Mouse (Mus musculus): ENCODE results near the gene Ephx3.

The Ephx3 gene

DNA sequence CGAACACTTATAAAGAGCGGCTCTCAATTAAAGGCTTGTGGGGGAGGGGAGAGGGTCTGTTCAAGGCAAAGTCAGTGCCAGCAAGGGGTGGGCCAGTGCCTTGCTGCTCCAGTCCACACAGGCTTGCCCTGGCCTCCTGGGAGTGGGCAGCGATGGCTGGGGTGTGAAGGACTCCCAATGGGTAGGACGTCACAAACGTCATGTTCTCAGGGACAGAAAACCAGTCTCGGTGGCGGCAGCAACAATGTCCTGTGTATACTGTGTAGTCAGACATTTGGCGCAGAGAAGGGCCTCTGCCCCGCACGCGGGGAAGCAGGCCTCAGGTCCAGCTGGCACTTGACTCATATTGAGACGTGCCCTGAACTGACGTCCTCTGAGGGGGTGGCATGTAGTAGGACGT is 7.8 kb upstream of the Ephx3 start:
- DNase-seq (ENCODE audit: low read depth, low spot score), result no peak
- Histone ChIP-seq H3K27me3 (ENCODE audit: control insufficient read depth, insufficient read depth, low read length, poor library complexity, severe bottlenecking) (no peaks in the 10 kb centered on the region), H3K36me3 (ENCODE audit: control insufficient read depth, insufficient read depth, low read length, poor library complexity, severe bottlenecking) (peaks cover 26% of the 10 kb centered on the region)

- DNase-seq (ENCODE audit: low read depth, low spot score), result no peak
- Histone ChIP-seq H3K27me3 (ENCODE audit: control insufficient read depth, insufficient read depth, low read length, poor library complexity, severe bottlenecking) (no peaks in the 10 kb centered on the region), H3K36me3 (ENCODE audit: control insufficient read depth, insufficient read depth, low read length, poor library complexity, severe bottlenecking) (peaks cover 20% of the 10 kb centered on the region)
Observed at GRCm38 (mm10) chr17:32195725-32196124, 6.4 kb upstream of the Ephx3 start.

GRCm38 (mm10) chr17:32193010-32193409 is 3.7 kb upstream of the Ephx3 start:
- peak; percentile 35 for DNase-seq (ENCODE audit: low read depth, low spot score)
- Histone ChIP-seq H3K27me3 (ENCODE audit: control insufficient read depth, insufficient read depth, low read length, poor library complexity, severe bottlenecking) (no peaks in the 10 kb centered on the region), H3K36me3 (ENCODE audit: control insufficient read depth, insufficient read depth, low read length, poor library complexity, severe bottlenecking) (peaks cover 5% of the 10 kb centered on the region)

DNA sequence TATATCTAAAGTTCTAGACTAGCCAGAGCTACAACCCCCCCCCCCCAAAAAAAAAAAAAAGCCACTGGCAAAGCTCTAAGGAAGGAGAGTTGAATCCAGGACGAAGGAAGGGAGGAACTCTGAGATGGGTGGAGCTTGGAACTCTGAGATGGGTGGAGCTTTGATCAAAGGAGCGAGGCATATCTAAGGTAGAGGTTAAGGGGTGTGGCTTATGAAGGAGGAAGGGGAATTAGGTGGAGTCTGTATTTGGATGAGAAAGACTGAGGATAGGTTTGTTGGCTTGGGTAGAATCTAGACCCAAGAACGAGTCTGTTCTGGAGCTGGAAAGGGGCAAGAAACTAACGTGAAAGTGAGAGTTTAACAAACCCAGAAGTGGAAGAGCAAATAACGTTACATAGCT is 501 bp upstream of the Ephx3 start:
- H3K27me3 ChIP-seq (ENCODE audit: control insufficient read depth, insufficient read depth, low read length, poor library complexity, severe bottlenecking), result no peaks in the 10 kb centered on the region
- peak; percentile 15 for DNase-seq (ENCODE audit: low read depth, low spot score)
- H3K36me3 ChIP-seq (ENCODE audit: control insufficient read depth, insufficient read depth, low read length, poor library complexity, severe bottlenecking), result no peaks in the 10 kb centered on the region

DNA sequence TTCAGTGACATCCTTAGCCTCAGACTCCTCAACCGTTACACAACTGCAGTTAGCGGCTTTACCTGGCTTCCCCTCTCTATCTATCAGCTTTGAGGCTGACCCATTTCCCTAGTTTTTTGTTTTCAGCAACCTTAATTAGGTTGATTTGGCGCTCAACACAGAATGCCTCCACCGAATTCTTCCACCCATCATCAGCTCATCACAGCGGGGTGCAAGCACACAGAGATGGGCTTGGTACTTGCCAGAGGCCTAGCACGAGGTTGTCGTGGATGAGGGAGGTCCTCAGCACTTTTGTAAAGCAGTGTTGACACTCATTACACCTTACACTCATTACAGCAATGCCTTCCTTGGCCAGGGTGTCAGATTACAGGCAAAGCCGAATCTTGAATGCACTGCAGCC is 6.3 kb downstream of the Ephx3 start:
- H3K27me3 ChIP-seq (ENCODE audit: control insufficient read depth, insufficient read depth, low read length, poor library complexity, severe bottlenecking), result no peaks in the 10 kb centered on the region
- H3K36me3 ChIP-seq (ENCODE audit: control insufficient read depth, insufficient read depth, low read length, poor library complexity, severe bottlenecking), result no peaks in the 10 kb centered on the region
- DNase-seq (ENCODE audit: low read depth, low spot score), result no peak

GRCm38 (mm10) chr17:32179621-32180491 is 9.5 kb downstream of the Ephx3 start:
- Histone ChIP-seq H3K27me3 (ENCODE audit: control insufficient read depth, insufficient read depth, low read length, poor library complexity, severe bottlenecking) (no peaks in the 10 kb centered on the region), H3K36me3 (ENCODE audit: control insufficient read depth, insufficient read depth, low read length, poor library complexity, severe bottlenecking) (no peaks in the 10 kb centered on the region)
- no peak for DNase-seq (ENCODE audit: low read depth, low spot score)

DNA sequence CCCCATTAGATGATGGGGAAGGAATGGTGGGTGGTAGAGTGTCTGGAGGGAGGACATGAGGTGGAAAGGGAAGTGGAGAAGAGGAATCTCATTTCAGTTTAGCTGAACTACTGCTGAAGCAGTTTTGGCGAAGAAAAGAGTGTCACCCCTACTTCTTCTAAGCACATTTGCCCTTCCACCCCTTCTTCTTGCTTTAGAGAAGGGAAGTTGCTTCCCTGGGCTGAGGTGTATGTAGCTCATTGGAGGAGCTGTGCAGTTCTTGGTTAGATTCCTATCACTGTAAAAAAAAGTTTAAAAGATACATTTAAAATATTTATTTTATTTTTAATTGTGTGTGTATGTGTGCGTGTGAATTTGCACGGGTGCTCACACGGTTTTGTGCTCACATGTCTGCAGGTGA is 12.4 kb downstream of the Ephx3 start:
- H3K36me3 ChIP-seq (ENCODE audit: control insufficient read depth, insufficient read depth, low read length, poor library complexity, severe bottlenecking), result no peaks in the 10 kb centered on the region
- DNase-seq (ENCODE audit: low read depth, low spot score), result no peak
- no peaks in the 10 kb centered on the region for H3K27me3 ChIP-seq (ENCODE audit: control insufficient read depth, insufficient read depth, low read length, poor library complexity, severe bottlenecking)

GRCm38 (mm10) chr17:32173166-32173565 is 16.2 kb downstream of the Ephx3 start:
- H3K27me3 ChIP-seq (ENCODE audit: control insufficient read depth, insufficient read depth, low read length, poor library complexity, severe bottlenecking), result no peaks in the 10 kb centered on the region
- no peak for DNase-seq (ENCODE audit: low read depth, low spot score)

GRCm38 (mm10) chr17:32172485-32172884 is 16.9 kb downstream of the Ephx3 start:
- no peak for DNase-seq (ENCODE audit: low read depth, low spot score)
- Histone ChIP-seq H3K27me3 (ENCODE audit: control insufficient read depth, insufficient read depth, low read length, poor library complexity, severe bottlenecking) (no peaks in the 10 kb centered on the region; the same call in 1 of the 2 replicates), H3K36me3 (ENCODE audit: control insufficient read depth, insufficient read depth, low read length, poor library complexity, severe bottlenecking) (no peaks in the 10 kb centered on the region)

More at GRCm38 (mm10) chr17:32173166-32173565, 16.2 kb downstream of the Ephx3 start:
- no peaks in the 10 kb centered on the region for H3K36me3 ChIP-seq (ENCODE audit: control insufficient read depth, insufficient read depth, low read length, poor library complexity, severe bottlenecking)

GRCm38 (mm10) chr17:32169518-32170225 is 19.7 kb downstream of the Ephx3 start:
- Histone ChIP-seq H3K27me3 (ENCODE audit: control insufficient read depth, insufficient read depth, low read length, poor library complexity, severe bottlenecking) (peaks cover 6% of the 10 kb centered on the region), H3K36me3 (ENCODE audit: control insufficient read depth, insufficient read depth, low read length, poor library complexity, severe bottlenecking) (no peaks in the 10 kb centered on the region)
- no peak for DNase-seq (ENCODE audit: low read depth, low spot score)

GRCm38 (mm10) chr17:32166687-32167086 is 22.7 kb downstream of the Ephx3 start, which contains the start of gene Notch3:
Gene Notch3 (minus strand): TSS chr17:32166852.
- peak; percentile 15 for DNase-seq (ENCODE audit: low read depth, low spot score)
- peaks cover 8% of the 10 kb centered on the region for H3K27me3 ChIP-seq (ENCODE audit: control insufficient read depth, insufficient read depth, low read length, poor library complexity, severe bottlenecking)

GRCm38 (mm10) chr17:32165803-32166595 is 23.4 kb downstream of the Ephx3 start:
- Histone ChIP-seq H3K27me3 (ENCODE audit: control insufficient read depth, insufficient read depth, low read length, poor library complexity, severe bottlenecking) (peaks cover 8% of the 10 kb centered on the region), H3K36me3 (ENCODE audit: control insufficient read depth, insufficient read depth, low read length, poor library complexity, severe bottlenecking) (no peaks in the 10 kb centered on the region)
- DNase-seq (ENCODE audit: low read depth, low spot score), result peak; percentile 39

More at GRCm38 (mm10) chr17:32166687-32167086, 22.7 kb downstream of the Ephx3 start, which contains the start of gene Notch3:
- H3K36me3 ChIP-seq (ENCODE audit: control insufficient read depth, insufficient read depth, low read length, poor library complexity, severe bottlenecking), result no peaks in the 10 kb centered on the region

- Histone ChIP-seq H3K36me3 (ENCODE audit: control insufficient read depth, insufficient read depth, low read length, poor library complexity, severe bottlenecking) (no peaks in the 10 kb centered on the region), H3K27me3 (ENCODE audit: control insufficient read depth, insufficient read depth, low read length, poor library complexity, severe bottlenecking) (peaks cover 8% of the 10 kb centered on the region)
- peak; percentile 18 for DNase-seq (ENCODE audit: low read depth, low spot score)
Observed at GRCm38 (mm10) chr17:32165266-32165802, 24.0 kb downstream of the Ephx3 start.

- Histone ChIP-seq H3K36me3 (ENCODE audit: control insufficient read depth, insufficient read depth, low read length, poor library complexity, severe bottlenecking) (no peaks in the 10 kb centered on the region), H3K27me3 (ENCODE audit: control insufficient read depth, insufficient read depth, low read length, poor library complexity, severe bottlenecking) (peaks cover 8% of the 10 kb centered on the region)
- DNase-seq (ENCODE audit: low read depth, low spot score), result no peak
Observed at GRCm38 (mm10) chr17:32164780-32165179, 24.6 kb downstream of the Ephx3 start.
